Mouse (Mus musculus): ENCODE data around the gene Klk7.

DNA sequence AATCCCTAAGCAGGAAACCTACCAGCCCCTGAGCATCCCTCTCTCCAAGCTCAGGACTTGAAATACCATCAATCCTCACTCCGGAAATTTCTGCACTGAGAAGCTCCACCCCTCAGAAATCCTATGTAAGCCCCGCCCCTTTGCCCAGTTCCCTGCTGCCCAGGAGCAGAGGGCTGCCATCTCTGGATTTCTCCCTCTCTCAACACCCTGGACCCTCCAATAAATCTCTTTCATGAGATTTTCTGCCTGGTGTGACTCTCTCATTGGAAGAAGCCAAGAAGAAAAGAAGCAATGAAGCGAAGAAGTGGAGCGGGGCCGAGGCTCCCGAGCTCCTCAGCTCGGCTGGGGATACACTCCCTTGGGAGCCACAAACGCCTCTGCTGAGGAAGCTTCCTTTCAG lies 49.3 kb downstream of the Klk7 start:
- TF ChIP-seq POLR2A (IDR thresholded peaks at IDR 0.05; ENCODE audit: extremely low read depth, insufficient read depth, low read length) (no peak), CTCF (IDR thresholded peaks at IDR 0.05; ENCODE audit: extremely low read depth, insufficient read depth, low read length) (no peak)

Measured in cortical plate, adult 2 months (tissue).